In the genomic region with DNA sequence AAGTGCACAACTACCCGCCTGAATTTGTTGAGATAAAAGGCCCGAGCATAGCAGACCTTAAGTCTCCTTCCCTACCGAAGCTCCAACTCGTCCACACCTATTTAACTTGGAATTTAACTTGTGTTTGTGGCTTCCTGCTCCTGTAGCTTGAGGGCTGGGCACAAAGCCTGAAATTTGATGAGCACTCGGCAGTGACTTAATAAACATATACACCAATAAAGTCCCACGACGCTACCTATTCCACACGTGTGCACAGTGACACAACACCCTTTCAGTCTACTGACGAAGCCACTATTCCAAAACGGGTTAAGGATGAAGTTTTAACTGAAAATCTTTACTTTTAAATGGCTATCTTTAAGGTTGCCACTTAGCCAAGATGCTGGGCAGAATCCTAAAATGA, we compare ENCODE assay signal across 8 mouse cellular contexts. TPM values are rescaled to one million over a fixed set of nuclear protein-coding genes. Genes with fewer than 3 reads are reported as not detected.
A peak's percentile ranks its signal among the peaks of the same experiment; 100 is the strongest.
DNase-seq lines count a peak whose midpoint lies in the region; ATAC-seq and TF ChIP-seq lines count a peak whose summit lies in the region.

No protein-coding gene starts in this region.

- no peak for TF ChIP-seq POLR2A in ES-Bruce4 (IDR thresholded peaks at IDR 0.05; ENCODE audit: insufficient read depth, low read length)

- peaks cover 10% of the 10 kb centered on the region; the same call in 1 of the 2 replicates for H3K4me1 ChIP-seq in heart, embryonic 12.5 days (replicated peaks)
- H3K4me1 ChIP-seq in ES-Bruce4 (ENCODE audit: control insufficient read depth, insufficient read depth, low read length): no peaks in the 10 kb centered on the region
- H3K4me1 ChIP-seq in heart, postnatal 0 days (ENCODE audit: control insufficient read depth, insufficient read depth): peaks cover 9% of the 10 kb centered on the region; the same call in 1 of the 2 replicates

- H3K36me3 ChIP-seq in heart, embryonic 12.5 days: peaks cover 36% of the 10 kb centered on the region
- peaks cover 13% of the 10 kb centered on the region for H3K36me3 ChIP-seq in ES-Bruce4 (ENCODE audit: control insufficient read depth, insufficient read depth, low read length, poor library complexity, severe bottlenecking)
- H3K36me3 ChIP-seq in heart, postnatal 0 days (replicated peaks; ENCODE audit: control insufficient read depth, insufficient read depth, low read length): peaks cover 35% of the 10 kb centered on the region

- peak overlapping the region; percentile 94 for H3K4me2 ChIP-seq in heart, embryonic 12.5 days
- peak overlapping the region; percentile 97 for H3K4me2 ChIP-seq in heart, postnatal 0 days (ENCODE audit: low read depth, low read length)

- DNase-seq in heart, postnatal 14 days: no peak
- no peak for DNase-seq in heart, postnatal 0 days (ENCODE audit: low spot score)
- no peak for DNase-seq in urinary bladder, postnatal 4 days (ENCODE audit: low spot score in 2 of 2)
- no peak for DNase-seq in gastrocnemius, postnatal 36 days
- no peak for DNase-seq in adrenal gland, postnatal 10 days

- H3K9me3 ChIP-seq in heart, embryonic 12.5 days (replicated peaks): no peaks in the 10 kb centered on the region
- no peaks in the 10 kb centered on the region for H3K9me3 ChIP-seq in ES-Bruce4 (replicated peaks; ENCODE audit: control insufficient read depth, insufficient read depth, low read length, poor library complexity, severe bottlenecking)
- H3K9me3 ChIP-seq in heart, postnatal 0 days (replicated peaks; ENCODE audit: control insufficient read depth, low read length): no peaks in the 10 kb centered on the region

- TF ChIP-seq EP300 in ES-Bruce4 (IDR thresholded peaks at IDR 0.05; ENCODE audit: insufficient read depth, low read depth, low read length): no peak
- TF ChIP-seq EP300 in heart, postnatal 0 days (IDR thresholded peaks at IDR 0.05; ENCODE audit: low read depth): no peak

- 5% methylated on average over 10 of the region's 10 CpGs for WGBS in heart, embryonic 12.5 days
- 2% methylated on average over 10 of the region's 10 CpGs for WGBS in heart, postnatal 0 days

- no peak for ATAC-seq in heart, embryonic 12.5 days (ENCODE audit: insufficient number of reproducible peaks, low FRiP score)
- no peak for ATAC-seq in heart, postnatal 0 days (ENCODE audit: insufficient read depth, low read depth)
- peak; percentile 15 for ATAC-seq in megakaryocyte-erythroid progenitor cell, adult 5-6 weeks (replicated peaks; ENCODE audit: low FRiP score, low TSS enrichment, poor library complexity, severe bottlenecking)

- H3K27me3 ChIP-seq in heart, embryonic 12.5 days (replicated peaks): no peaks in the 10 kb centered on the region
- no peaks in the 10 kb centered on the region for H3K27me3 ChIP-seq in ES-Bruce4 (ENCODE audit: control insufficient read depth, insufficient read depth, low read length, poor library complexity, severe bottlenecking)
- no peaks in the 10 kb centered on the region for H3K27me3 ChIP-seq in heart, postnatal 0 days (ENCODE audit: control insufficient read depth, insufficient read depth, low read length)

- H3K27ac ChIP-seq in heart, embryonic 12.5 days (ENCODE audit: poor library complexity, severe bottlenecking): peak overlapping the region; percentile 41; the same call in 1 of the 2 replicates
- no peak overlapping the region for H3K27ac ChIP-seq in ES-Bruce4 (ENCODE audit: insufficient read depth, low read length)
- peak overlapping the region; percentile 56; the same call in 1 of the 2 replicates for H3K27ac ChIP-seq in heart, postnatal 0 days (ENCODE audit: low read depth)

- H3K9ac ChIP-seq in heart, embryonic 12.5 days: peak overlapping the region; percentile 78
- peak overlapping the region; percentile 58 for H3K9ac ChIP-seq in ES-Bruce4 (ENCODE audit: low read depth, poor library complexity, severe bottlenecking)
- H3K9ac ChIP-seq in heart, postnatal 0 days (replicated peaks; ENCODE audit: low read depth, low read length): peak overlapping the region; percentile 69

- intact Hi-C loops in heart, postnatal 14 days (cut with DNase I): no loop called here
- intact Hi-C loops in gastrocnemius, postnatal 36 days (cut with DNase I): no loop called here

- H3K4me3 ChIP-seq in heart, embryonic 12.5 days: peak overlapping the region; percentile 64
- peak overlapping the region; percentile 68 for H3K4me3 ChIP-seq in ES-Bruce4 (ENCODE audit: low read depth, low read length)
- H3K4me3 ChIP-seq in heart, postnatal 0 days (ENCODE audit: low read depth, low read length): peak overlapping the region; percentile 71

- TF ChIP-seq CTCF in ES-Bruce4 (IDR thresholded peaks at IDR 0.05; ENCODE audit: low read depth, low read length): no peak
- no peak for TF ChIP-seq CTCF in heart, postnatal 0 days (IDR thresholded peaks at IDR 0.05; ENCODE audit: low read depth)

RNA-seq across cellular contexts. Expression of gene Mettl13, which starts 0.7 kb away (rescaled TPM):
- polyA plus RNA-seq in heart, embryonic 12.5 days (2016; fragmentation: Nextera tagmentation; extraction: Ambion mirVana): 13.9 and 15.1 TPM in 2 replicates
- 1 to 10 TPM; 4.6 to 5.9 TPM for total RNA-seq in heart, postnatal 14 days (2021)
- 15.0 and 17.1 TPM in 2 replicates for polyA plus RNA-seq in ES-Bruce4 (2011; ENCODE audit: insufficient read depth, insufficient read length, low read depth, missing spikeins)
- 10.0 and 12.4 TPM in 2 replicates for total RNA-seq in heart, postnatal 0 days (2014; rRNA removed; ENCODE audit: low replicate concordance)
- polyA plus RNA-seq in heart, postnatal 0 days (2015; fragmentation: Nextera tagmentation; extraction: Ambion mirVana): 6.3 and 7.0 TPM in 2 replicates
- total RNA-seq in megakaryocyte-erythroid progenitor cell, adult 5-6 weeks (2014; fragmentation: Nextera tagmentation): 17.3 and 22.4 TPM in 2 replicates
- total RNA-seq in megakaryocyte-erythroid progenitor cell, adult 5-6 weeks (2017): 24.9 and 29.0 TPM in 2 replicates
- total RNA-seq in gastrocnemius, postnatal 36 days (2021): 1 to 10 TPM; 5.9 to 9.6 TPM
- 10 to 100 TPM; 13.1 to 13.5 TPM for total RNA-seq in adrenal gland, postnatal 10 days (2021)

RNA-seq across cellular contexts. Expression of gene Vamp4, which starts 22.7 kb away (rescaled TPM):
- 36.3 and 37.8 TPM in 2 replicates for polyA plus RNA-seq in heart, embryonic 12.5 days (2016; fragmentation: Nextera tagmentation; extraction: Ambion mirVana)
- 10 to 100 TPM; 19.1 to 20.3 TPM for total RNA-seq in heart, postnatal 14 days (2021)
- 28.0 and 31.1 TPM in 2 replicates for polyA plus RNA-seq in ES-Bruce4 (2011; ENCODE audit: insufficient read depth, insufficient read length, low read depth, missing spikeins)
- 4.1 and 8.3 TPM in 2 replicates for total RNA-seq in heart, postnatal 0 days (2014; rRNA removed; ENCODE audit: low replicate concordance)
- 26.4 and 32.2 TPM in 2 replicates for polyA plus RNA-seq in heart, postnatal 0 days (2015; fragmentation: Nextera tagmentation; extraction: Ambion mirVana)
- 13.2 and 15.5 TPM in 2 replicates for total RNA-seq in megakaryocyte-erythroid progenitor cell, adult 5-6 weeks (2014; fragmentation: Nextera tagmentation)
- 15.9 and 19.2 TPM in 2 replicates for total RNA-seq in megakaryocyte-erythroid progenitor cell, adult 5-6 weeks (2017)
- total RNA-seq in gastrocnemius, postnatal 36 days (2021): 10 to 100 TPM; 13.9 to 15.3 TPM
- total RNA-seq in adrenal gland, postnatal 10 days (2021): 10 to 100 TPM; 28.2 to 36.7 TPM
